10 mouse cellular contexts compared by ENCODE assay signal in genomic region chr9:12692329-12692728, GRCm38 (mm10).
A peak's percentile ranks its signal among the peaks of the same experiment; 100 is the strongest.
DNase-seq lines count a peak whose midpoint lies in the region; ATAC-seq and TF ChIP-seq lines count a peak whose summit lies in the region.
"Had no signal": no experiment of that assay in that cellular context is flagged by ENCODE, and none has a peak within 500 bp of the region (broad histone marks: within the 10 kb centered on the region; RNA-seq: fewer than 3 reads in every experiment).

No protein-coding gene starts in this region.

- no peaks in the 10 kb centered on the region for H3K36me3 ChIP-seq in kidney, adult 2 months (ENCODE audit: control insufficient read depth, insufficient read depth, low read length)
- no peaks in the 10 kb centered on the region for H3K36me3 ChIP-seq in kidney, embryonic 16.5 days (ENCODE audit: insufficient read depth, low read length)
- H3K36me3 ChIP-seq in G1E (replicated peaks): no peaks in the 10 kb centered on the region
- H3K36me3 ChIP-seq in midbrain, embryonic 14.5 days (ENCODE audit: control insufficient read depth, insufficient read depth, low read length): no peaks in the 10 kb centered on the region
- H3K36me3 ChIP-seq in forebrain, embryonic 12.5 days (replicated peaks): no peaks in the 10 kb centered on the region

- H3K27me3 ChIP-seq in kidney, adult 2 months (replicated peaks; ENCODE audit: control insufficient read depth, insufficient read depth, low read length): no peaks in the 10 kb centered on the region
- no peaks in the 10 kb centered on the region for H3K27me3 ChIP-seq in kidney, embryonic 16.5 days (ENCODE audit: insufficient read depth, low read length)
- H3K27me3 ChIP-seq in G1E (ENCODE audit: insufficient read depth, low read length): no peaks in the 10 kb centered on the region
- H3K27me3 ChIP-seq in midbrain, embryonic 14.5 days (ENCODE audit: control insufficient read depth, insufficient read depth, low read length): no peaks in the 10 kb centered on the region
- H3K27me3 ChIP-seq in forebrain, embryonic 12.5 days: no peaks in the 10 kb centered on the region

- no peak overlapping the region for H3K4me3 ChIP-seq in kidney, adult 2 months (ENCODE audit: insufficient read depth, low read depth, low read length)
- no peak overlapping the region for H3K4me3 ChIP-seq in kidney, embryonic 16.5 days (ENCODE audit: low read length)
- H3K4me3 ChIP-seq in G1E (ENCODE audit: low read depth, low read length): no peak overlapping the region
- no peak overlapping the region for H3K4me3 ChIP-seq in midbrain, embryonic 14.5 days (replicated peaks; ENCODE audit: low read depth, low read length)
- H3K4me3 ChIP-seq in forebrain, embryonic 12.5 days (replicated peaks): no peak overlapping the region

- 58% methylated on average over 4 of the region's 4 CpGs for WGBS in kidney, adult 2 months
- 55% methylated on average over 4 of the region's 4 CpGs for WGBS in kidney, embryonic 16.5 days
- 51% methylated on average over 4 of the region's 4 CpGs for WGBS in midbrain, embryonic 14.5 days
- WGBS in forebrain, embryonic 12.5 days: 63% methylated on average over 4 of the region's 4 CpGs

- H3K4me1 ChIP-seq in kidney, adult 2 months (ENCODE audit: control insufficient read depth, insufficient read depth, low read length): no peaks in the 10 kb centered on the region
- H3K4me1 ChIP-seq in kidney, embryonic 16.5 days (ENCODE audit: insufficient read depth, low read length): no peaks in the 10 kb centered on the region
- no peaks in the 10 kb centered on the region for H3K4me1 ChIP-seq in G1E (ENCODE audit: insufficient read depth, low read depth, low read length)
- H3K4me1 ChIP-seq in midbrain, embryonic 14.5 days (ENCODE audit: control insufficient read depth, insufficient read depth, low read length): no peaks in the 10 kb centered on the region
- H3K4me1 ChIP-seq in forebrain, embryonic 12.5 days: 0 out of 2 replicates have a peak, but pooled peaks cover 3% of the 10 kb centered on the region

- no peak for ATAC-seq in kidney, embryonic 16.5 days (ENCODE audit: low FRiP score, low TSS enrichment)
- peak; percentile 54 for ATAC-seq in G1E (ENCODE audit: extremely low read depth, insufficient number of reproducible peaks, low FRiP score, poor library complexity, severe bottlenecking)
- ATAC-seq in midbrain, embryonic 14.5 days (ENCODE audit: low FRiP score, low TSS enrichment): no peak
- ATAC-seq in forebrain, embryonic 12.5 days (ENCODE audit: low FRiP score): no peak

- no peak for TF ChIP-seq POLR2A in kidney, adult 2 months (IDR thresholded peaks at IDR 0.05; ENCODE audit: low read depth, low read length)

- no peaks in the 10 kb centered on the region for H3K9me3 ChIP-seq in kidney, embryonic 16.5 days (ENCODE audit: low read length)
- no peaks in the 10 kb centered on the region for H3K9me3 ChIP-seq in G1E (replicated peaks)
- no peaks in the 10 kb centered on the region for H3K9me3 ChIP-seq in midbrain, embryonic 14.5 days (ENCODE audit: control insufficient read depth, low read length)
- H3K9me3 ChIP-seq in forebrain, embryonic 12.5 days: no peaks in the 10 kb centered on the region

- H3K4me2 ChIP-seq in kidney, embryonic 16.5 days (replicated peaks; ENCODE audit: low read depth, low read length): no peak overlapping the region
- H3K4me2 ChIP-seq in midbrain, embryonic 14.5 days (ENCODE audit: low read length): no peak overlapping the region
- no peak overlapping the region for H3K4me2 ChIP-seq in forebrain, embryonic 12.5 days

- TF ChIP-seq CTCF in kidney, adult 2 months (conservative IDR thresholded peaks at IDR 0.05; ENCODE audit: insufficient read depth, insufficient read length, low read depth, low read length): peak; percentile 32; the same call in 1 of the 2 replicates
- TF ChIP-seq CTCF in G1E (IDR thresholded peaks at IDR 0.05; ENCODE audit: low read depth, low read length): peak; percentile 78

- no peak overlapping the region for H3K27ac ChIP-seq in kidney, adult 2 months (ENCODE audit: insufficient read depth, low read depth, low read length)
- no peak overlapping the region for H3K27ac ChIP-seq in kidney, embryonic 16.5 days (ENCODE audit: low read length)
- H3K27ac ChIP-seq in midbrain, embryonic 14.5 days (replicated peaks; ENCODE audit: low read depth, low read length): no peak overlapping the region
- H3K27ac ChIP-seq in forebrain, embryonic 12.5 days: no peak overlapping the region

- no peak overlapping the region for H3K9ac ChIP-seq in kidney, embryonic 16.5 days (replicated peaks; ENCODE audit: low read length)
- no peak overlapping the region for H3K9ac ChIP-seq in midbrain, embryonic 14.5 days (replicated peaks; ENCODE audit: low read length)
- no peak overlapping the region for H3K9ac ChIP-seq in forebrain, embryonic 12.5 days

- DNase-seq in kidney, adult 2 months: peak; percentile 3
- DNase-seq in 416B (ENCODE audit: low read depth): peak; percentile 4
- no peak for DNase-seq in G1E (ENCODE audit: low spot score)
- peak; percentile 1 for DNase-seq in forelimb bud, embryonic 11.5 days (ENCODE audit: low read depth, low spot score)
- DNase-seq in spleen, postnatal 14 days (ENCODE audit: low spot score in 2 of 2): no peak
- no peak for DNase-seq in midbrain, embryonic 14.5 days
- DNase-seq: cerebellum, adult 9-11 months; thymus, postnatal 14 days had no signal

Comparison
In these comparisons a context has a peak if more than half of its experiments do, and no peak if none do; other contexts are left out.
1. DNase-seq: peak in kidney, adult 2 months (single experiment), 416B (single experiment) and forelimb bud, embryonic 11.5 days (single experiment); none in G1E (single experiment), spleen, postnatal 14 days (0 of 2) and midbrain, embryonic 14.5 days (single experiment).